Mouse (Mus musculus) megakaryocyte, embryonic 14.5 days (primary cell): Measurements from ENCODE around the gene Ano9.

Experiments used
- FLI1 ChIP-seq: IDR thresholded peaks from 2 replicates; pipeline ENCODE4 v1.6.1; 2012; ENCODE audit warnings: low read length, inconsistent platforms, mixed read lengths
- GATA1 ChIP-seq: IDR thresholded peaks from 3 replicates; pipeline ENCODE4 v1.6.1; 2012; ENCODE audit warnings: mixed read lengths, low read length, inconsistent platforms, borderline replicate concordance

DNA sequence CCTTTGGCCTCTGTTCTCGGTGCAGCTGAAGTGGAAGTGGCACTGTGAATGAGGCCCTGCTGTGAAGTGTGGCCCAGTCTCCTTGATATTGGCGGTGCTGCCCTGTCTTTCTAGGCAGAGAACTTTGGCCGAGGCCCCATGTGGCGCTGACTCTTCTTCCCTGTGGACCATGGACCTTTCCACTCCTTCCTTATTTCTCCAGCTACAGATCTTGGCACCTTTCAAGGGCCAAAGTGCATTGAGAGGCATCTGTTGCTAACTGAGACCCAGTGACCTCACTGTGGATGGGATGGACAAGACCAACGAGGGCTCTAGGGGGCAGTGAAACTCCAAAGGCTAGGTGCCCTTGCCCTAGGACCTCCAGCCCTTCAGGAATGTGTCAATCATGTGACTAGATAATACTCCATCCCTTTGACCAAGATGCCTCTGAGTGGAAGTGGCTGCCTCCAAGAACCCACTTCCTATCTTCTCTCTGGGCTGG lies 3.5 kb upstream of the Ano9 start:
- TF ChIP-seq FLI1 (no peak), GATA1 (no peak)
